Mouse (Mus musculus) limb, embryonic 15.5 days (tissue): ENCODE results near the gene Tmem121b. TPM values are rescaled to one million over a fixed set of nuclear protein-coding genes. Genes with fewer than 3 reads are reported as not detected.
A peak's percentile ranks its signal among the peaks of the same experiment; 100 is the strongest.

Experiments
- ATAC-seq: fragments of 200-750 bp; cut with Nextera tagmentation; 2 replicates; pipeline ENCODE4 v1.8.0; 2017; ENCODE audit warnings: low read depth, moderate TSS enrichment; ENCODE audit not compliant: insufficient number of reproducible peaks, low FRiP score, low TSS enrichment
- H3K27ac ChIP-seq: fragments of 300-500 bp; sonication (generic); 2 replicates; pipeline ENCODE4 v1.5.1; 2015; ENCODE audit warnings: moderate library complexity, mild to moderate bottlenecking, inconsistent platforms
- H3K27me3 ChIP-seq: fragments of 300-500 bp; sonication (generic); 2 replicates; pipeline ENCODE4 v1.6.1; 2015; ENCODE audit warnings: inconsistent platforms
- H3K36me3 ChIP-seq: fragments of 300-500 bp; sonication (generic); 2 replicates; pipeline ENCODE4 v1.6.1; 2015; ENCODE audit warnings: inconsistent platforms
- H3K4me1 ChIP-seq: fragments of 300-500 bp; sonication (generic); 2 replicates; pipeline ENCODE4 v1.6.1; 2015; ENCODE audit warnings: inconsistent platforms
- H3K4me2 ChIP-seq: fragments of 300-500 bp; sonication (generic); 2 replicates; pipeline ENCODE4 v1.6.1; 2015; ENCODE audit warnings: mild to moderate bottlenecking, inconsistent platforms
- H3K4me3 ChIP-seq: fragments of 300-500 bp; sonication (generic); 2 replicates; pipeline ENCODE4 v1.5.1; 2015; ENCODE audit warnings: mild to moderate bottlenecking, inconsistent platforms
- H3K9ac ChIP-seq: fragments of 300-500 bp; sonication (generic); 2 replicates; pipeline ENCODE4 v1.6.1; 2015; ENCODE audit warnings: inconsistent platforms
- H3K9me3 ChIP-seq: fragments of 300-500 bp; sonication (generic); 2 replicates; pipeline ENCODE4 v1.6.1; 2016; ENCODE audit warnings: inconsistent platforms
- WGBS: fragments of 180-500 bp; shearing (Covaris S2); methylation state at CpG from one replicate; pipeline ENCODE4 v1.1.7; 2015; 5-methylcytosine and 5-hydroxymethylcytosine counted together
- polyA plus RNA-seq: library from polyadenylated mRNA; unstranded; fragments of >200 nt; fragmentation: Nextera tagmentation; extraction: Ambion mirVana; gene quantifications from 2 replicates; pipeline ENCODE4 v1.2.1, GENCODE M21; 2015

Tmem121b gene
- polyA plus RNA-seq, 1 experiment from 2014 or later, result not detected

- peak; percentile 69; the same call in 1 of the 2 replicates for ATAC-seq
- Histone ChIP-seq H3K4me3 (peak within 1 kb of the TSS; percentile 66), H3K9ac (peak within 1 kb of the TSS; percentile 37), H3K4me2 (peak within 1 kb of the TSS; percentile 70), H3K4me1 (peaks cover 17% of the 10 kb centered on the region), H3K9me3 (no peaks in the 10 kb centered on the region), H3K36me3 (no peaks in the 10 kb centered on the region), H3K27me3 (peaks cover 36% of the 10 kb centered on the region), H3K27ac (no peak within 1 kb of the TSS)
- under 1% methylated on average over 89 of the region's 90 CpGs for WGBS
Measured at GRCm38 (mm10) chr6:120463086-120463871, 30.3 kb downstream of the Tmem121b start, which contains the start of gene Il17ra. Gene Il17ra, plus strand, starts transcription at chr6:120463247.

- Histone ChIP-seq H3K4me3 (no peak overlapping the region), H3K4me2 (no peak overlapping the region), H3K27me3 (peaks cover 36% of the 10 kb centered on the region), H3K9ac (no peak overlapping the region), H3K9me3 (no peaks in the 10 kb centered on the region), H3K27ac (no peak overlapping the region), H3K4me1 (peaks cover 17% of the 10 kb centered on the region), H3K36me3 (no peaks in the 10 kb centered on the region)
- WGBS, result 55% methylated on average over 6 of the region's 6 CpGs
- ATAC-seq, result no peak
Measured at GRCm38 (mm10) chr6:120462251-120462650, 31.4 kb downstream of the Tmem121b start.

- no peak for ATAC-seq
- WGBS, result 63% methylated on average over 15 of the region's 15 CpGs
- Histone ChIP-seq H3K9ac (no peak overlapping the region), H3K27ac (no peak overlapping the region), H3K9me3 (no peaks in the 10 kb centered on the region), H3K27me3 (peaks cover 36% of the 10 kb centered on the region), H3K4me2 (no peak overlapping the region), H3K4me1 (peaks cover 17% of the 10 kb centered on the region), H3K4me3 (no peak overlapping the region), H3K36me3 (no peaks in the 10 kb centered on the region)
Measured at GRCm38 (mm10) chr6:120461217-120461616, 32.4 kb downstream of the Tmem121b start.

- Histone ChIP-seq H3K27ac (no peak overlapping the region), H3K4me3 (no peak overlapping the region), H3K9ac (no peak overlapping the region), H3K27me3 (peaks cover 17% of the 10 kb centered on the region), H3K4me1 (peaks cover 7% of the 10 kb centered on the region), H3K4me2 (no peak overlapping the region), H3K36me3 (no peaks in the 10 kb centered on the region), H3K9me3 (no peaks in the 10 kb centered on the region)
- no peak for ATAC-seq
- 86% methylated on average over 5 of the region's 5 CpGs for WGBS
Measured at GRCm38 (mm10) chr6:120457751-120458150, 35.9 kb downstream of the Tmem121b start.

- Histone ChIP-seq H3K27me3 (peaks cover 14% of the 10 kb centered on the region), H3K4me2 (no peak overlapping the region), H3K9ac (no peak overlapping the region), H3K27ac (no peak overlapping the region), H3K4me1 (peaks cover 7% of the 10 kb centered on the region), H3K36me3 (no peaks in the 10 kb centered on the region), H3K4me3 (no peak overlapping the region), H3K9me3 (no peaks in the 10 kb centered on the region)
- no peak for ATAC-seq
- WGBS, result 70% methylated on average over 7 of the region's 7 CpGs
Measured at GRCm38 (mm10) chr6:120457074-120457473, 36.5 kb downstream of the Tmem121b start.

- WGBS, result 29% methylated on average over 11 of the region's 11 CpGs
- Histone ChIP-seq H3K36me3 (no peaks in the 10 kb centered on the region), H3K27me3 (no peaks in the 10 kb centered on the region), H3K4me1 (peaks cover 7% of the 10 kb centered on the region), H3K4me2 (no peak overlapping the region), H3K9ac (no peak overlapping the region), H3K9me3 (no peaks in the 10 kb centered on the region), H3K4me3 (no peak overlapping the region), H3K27ac (no peak overlapping the region)
- no peak for ATAC-seq
Measured at GRCm38 (mm10) chr6:120454627-120455077, 39.0 kb downstream of the Tmem121b start.

- no peak overlapping the region for H3K4me3 ChIP-seq
- H3K27me3 ChIP-seq, result no peaks in the 10 kb centered on the region
- no peak overlapping the region for H3K4me2 ChIP-seq
- no peak overlapping the region for H3K9ac ChIP-seq
- 83% methylated on average over 3 of the region's 3 CpGs for WGBS
- H3K9me3 ChIP-seq, result no peaks in the 10 kb centered on the region
- H3K27ac ChIP-seq, result no peak overlapping the region
- no peaks in the 10 kb centered on the region for H3K36me3 ChIP-seq
- no peak for ATAC-seq
- H3K4me1 ChIP-seq, result peaks cover 7% of the 10 kb centered on the region
Measured at GRCm38 (mm10) chr6:120453556-120453955, 40.1 kb downstream of the Tmem121b start.

GRCm38 (mm10) chr6:120453103-120453445, 40.5 kb downstream of the Tmem121b start:
- H3K9ac ChIP-seq, result no peak overlapping the region
- 83% methylated on average over 5 of the region's 5 CpGs for WGBS
- no peaks in the 10 kb centered on the region for H3K9me3 ChIP-seq
- H3K27ac ChIP-seq, result no peak overlapping the region
- H3K4me3 ChIP-seq, result no peak overlapping the region
- no peak for ATAC-seq
- no peaks in the 10 kb centered on the region for H3K36me3 ChIP-seq
- no peaks in the 10 kb centered on the region for H3K27me3 ChIP-seq
- H3K4me2 ChIP-seq, result no peak overlapping the region
- peaks cover 7% of the 10 kb centered on the region for H3K4me1 ChIP-seq

- H3K27me3 ChIP-seq, result no peaks in the 10 kb centered on the region
- H3K9ac ChIP-seq, result no peak overlapping the region
- H3K36me3 ChIP-seq, result no peaks in the 10 kb centered on the region
- no peak overlapping the region for H3K4me3 ChIP-seq
- no peaks in the 10 kb centered on the region for H3K9me3 ChIP-seq
- no peak for ATAC-seq
- H3K27ac ChIP-seq, result no peak overlapping the region
- H3K4me1 ChIP-seq, result peaks cover 7% of the 10 kb centered on the region
- no peak overlapping the region for H3K4me2 ChIP-seq
- 85% methylated on average over 11 of the region's 11 CpGs for WGBS
Measured at GRCm38 (mm10) chr6:120452384-120453102, 41.1 kb downstream of the Tmem121b start.

- no peak for ATAC-seq
- Histone ChIP-seq H3K4me3 (no peak overlapping the region), H3K4me1 (peaks cover 7% of the 10 kb centered on the region), H3K9ac (no peak overlapping the region), H3K36me3 (no peaks in the 10 kb centered on the region), H3K4me2 (no peak overlapping the region), H3K9me3 (no peaks in the 10 kb centered on the region), H3K27me3 (no peaks in the 10 kb centered on the region), H3K27ac (no peak overlapping the region)
- WGBS, result 90% methylated on average over 3 of the region's 3 CpGs
Measured at GRCm38 (mm10) chr6:120450208-120450607, 43.4 kb downstream of the Tmem121b start.

GRCm38 (mm10) chr6:120443363-120444355, 49.9 kb downstream of the Tmem121b start:
- Histone ChIP-seq H3K27ac (no peak overlapping the region), H3K9ac (no peak overlapping the region), H3K27me3 (no peaks in the 10 kb centered on the region), H3K9me3 (no peaks in the 10 kb centered on the region), H3K4me2 (no peak overlapping the region), H3K36me3 (peaks cover 26% of the 10 kb centered on the region), H3K4me1 (no peaks in the 10 kb centered on the region), H3K4me3 (no peak overlapping the region)
- 52% methylated on average over 14 of the region's 14 CpGs for WGBS
- no peak for ATAC-seq
